Mouse (Mus musculus): ENCODE measurements around the gene 4933428G20Rik. TPM values are rescaled to one million over a fixed set of nuclear protein-coding genes. Genes with fewer than 3 reads are reported as not detected.

4933428G20Rik gene
- total and polyA plus RNA-seq, 3 experiments, result not detected

DNA sequence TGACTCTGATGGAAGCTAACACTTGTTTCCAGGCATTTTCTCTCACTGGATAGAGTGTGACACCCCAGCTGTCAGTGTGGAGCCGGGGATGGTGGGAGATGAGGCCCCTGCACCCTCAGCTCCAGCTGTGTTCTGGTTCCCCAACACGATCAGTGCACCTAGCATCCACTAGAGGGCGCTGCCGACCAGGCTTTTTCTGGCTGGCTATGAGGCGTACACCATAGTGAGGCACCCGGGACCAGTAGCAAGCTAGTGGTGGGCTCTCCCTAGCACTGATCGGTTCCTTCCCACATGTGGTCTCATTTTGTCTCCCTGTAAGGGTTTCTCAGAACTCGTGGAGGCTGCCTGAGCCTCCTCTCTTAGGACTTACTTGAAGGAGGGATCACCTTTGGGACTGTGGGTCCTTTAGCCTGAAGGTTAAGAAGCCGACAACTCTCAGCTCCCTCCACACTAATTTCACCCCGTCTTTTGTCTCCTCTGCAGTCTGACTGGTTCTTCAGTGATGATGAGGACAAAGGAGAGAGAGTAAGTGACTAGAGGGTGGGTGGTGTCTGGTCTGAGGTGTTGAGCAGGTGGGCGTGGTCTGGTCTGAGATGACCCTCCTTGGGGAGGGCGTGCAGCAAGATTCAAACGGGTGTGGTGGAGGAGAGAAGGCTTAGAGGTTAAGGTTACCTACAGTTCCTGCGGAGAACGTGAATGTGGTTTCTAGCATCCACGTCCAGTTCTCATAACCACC lies 10.4 kb downstream of the 4933428G20Rik start:
- Histone ChIP-seq H3K36me3 (replicated peaks) (peaks cover 80% of the 10 kb centered on the region), H3K9me3 (replicated peaks) (no peaks in the 10 kb centered on the region), H3K27me3 (ENCODE audit: insufficient read depth, low read length) (no peaks in the 10 kb centered on the region), H3K4me3 (ENCODE audit: low read depth, low read length) (no peak overlapping the region), H3K4me1 (ENCODE audit: insufficient read depth, low read depth, low read length) (peaks cover 8% of the 10 kb centered on the region)
- DNase-seq (ENCODE audit: low spot score), result peak; percentile 72
- no peak for ATAC-seq (ENCODE audit: extremely low read depth, insufficient number of reproducible peaks, low FRiP score, poor library complexity, severe bottlenecking)
- TF ChIP-seq GATA1 (IDR thresholded peaks at IDR 0.05; ENCODE audit: borderline replicate concordance, low read length), result no peak
- peak; percentile 94 for TF ChIP-seq CTCF (IDR thresholded peaks at IDR 0.05; ENCODE audit: low read depth, low read length)

DNA sequence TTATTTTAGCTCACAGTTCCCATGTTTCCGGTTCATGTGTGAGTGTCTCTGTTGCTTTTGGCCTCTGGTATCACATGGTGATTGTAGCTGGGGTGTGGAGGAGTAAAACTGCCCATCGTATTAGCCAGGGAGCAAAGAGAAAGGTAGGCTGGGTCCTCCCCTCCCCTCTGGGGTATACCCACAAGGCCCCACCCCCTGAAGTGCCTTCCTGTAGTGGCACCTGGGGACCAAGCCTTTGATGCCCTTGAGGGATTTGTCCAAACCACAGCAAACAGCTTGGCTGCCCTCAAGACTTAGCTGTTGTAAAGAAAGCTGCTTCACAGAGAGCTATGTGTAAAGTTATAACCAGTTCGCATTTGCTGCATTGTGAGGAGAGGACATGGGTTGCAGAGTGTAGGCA lies 12.5 kb downstream of the 4933428G20Rik start:
- Histone ChIP-seq H3K36me3 (replicated peaks) (peaks cover 80% of the 10 kb centered on the region), H3K27me3 (ENCODE audit: insufficient read depth, low read length) (no peaks in the 10 kb centered on the region), H3K4me1 (ENCODE audit: insufficient read depth, low read depth, low read length) (peaks cover 8% of the 10 kb centered on the region), H3K4me3 (ENCODE audit: low read depth, low read length) (no peak overlapping the region), H3K9me3 (replicated peaks) (no peaks in the 10 kb centered on the region)
- TF ChIP-seq POLR2AphosphoS5 (IDR thresholded peaks at IDR 0.05; ENCODE audit: insufficient replicate concordance, low read depth, low read length), result no peak
- no peak for TF ChIP-seq CTCF (IDR thresholded peaks at IDR 0.05; ENCODE audit: low read depth, low read length)
- TF ChIP-seq TAL1 (conservative IDR thresholded peaks at IDR 0.05; ENCODE audit: low read depth, low read length), result no peak
- no peak for TF ChIP-seq GATA1 (IDR thresholded peaks at IDR 0.05; ENCODE audit: borderline replicate concordance, low read length)
- no peak for TF ChIP-seq GATA2 (IDR thresholded peaks at IDR 0.05; ENCODE audit: borderline replicate concordance, low read depth, low read length)
- no peak for DNase-seq (ENCODE audit: low spot score)
- no peak for ATAC-seq (ENCODE audit: extremely low read depth, insufficient number of reproducible peaks, low FRiP score, poor library complexity, severe bottlenecking)

DNA sequence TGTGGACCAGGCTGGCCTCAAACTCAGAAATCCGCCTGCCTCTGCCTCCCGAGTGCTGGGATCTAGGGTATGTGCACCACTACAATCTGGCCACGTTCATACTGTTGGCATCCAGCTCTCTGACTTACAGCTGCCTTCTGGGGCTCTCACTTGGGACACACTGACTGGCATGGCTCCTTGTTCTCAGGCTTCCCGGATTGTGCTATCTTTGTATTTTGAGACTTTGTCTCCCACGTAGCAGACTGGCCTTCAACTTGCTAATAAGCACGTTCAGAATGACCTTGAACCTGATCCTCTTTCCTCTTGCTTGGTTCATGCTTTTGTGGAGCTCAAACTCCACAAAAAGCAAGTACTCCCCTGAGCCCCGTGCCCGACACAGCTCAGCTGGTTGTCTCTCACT lies 14.5 kb downstream of the 4933428G20Rik start:
- H3K4me1 ChIP-seq (ENCODE audit: insufficient read depth, low read depth, low read length), result peaks cover 8% of the 10 kb centered on the region
- DNase-seq (ENCODE audit: low spot score) (no peak), ATAC-seq (ENCODE audit: extremely low read depth, insufficient number of reproducible peaks, low FRiP score, poor library complexity, severe bottlenecking) (no peak)
- no peaks in the 10 kb centered on the region for H3K9me3 ChIP-seq (replicated peaks)
- no peak for TF ChIP-seq GATA2 (IDR thresholded peaks at IDR 0.05; ENCODE audit: borderline replicate concordance, low read depth, low read length)
- no peak for TF ChIP-seq GATA1 (IDR thresholded peaks at IDR 0.05; ENCODE audit: borderline replicate concordance, low read length)
- no peak for TF ChIP-seq CTCF (IDR thresholded peaks at IDR 0.05; ENCODE audit: low read depth, low read length)
- TF ChIP-seq TAL1 (conservative IDR thresholded peaks at IDR 0.05; ENCODE audit: low read depth, low read length), result no peak
- no peak for TF ChIP-seq POLR2AphosphoS5 (IDR thresholded peaks at IDR 0.05; ENCODE audit: insufficient replicate concordance, low read depth, low read length)
- H3K36me3 ChIP-seq (replicated peaks), result peaks cover 79% of the 10 kb centered on the region
- no peaks in the 10 kb centered on the region for H3K27me3 ChIP-seq (ENCODE audit: insufficient read depth, low read length)
- H3K4me3 ChIP-seq (ENCODE audit: low read depth, low read length), result no peak overlapping the region

DNA sequence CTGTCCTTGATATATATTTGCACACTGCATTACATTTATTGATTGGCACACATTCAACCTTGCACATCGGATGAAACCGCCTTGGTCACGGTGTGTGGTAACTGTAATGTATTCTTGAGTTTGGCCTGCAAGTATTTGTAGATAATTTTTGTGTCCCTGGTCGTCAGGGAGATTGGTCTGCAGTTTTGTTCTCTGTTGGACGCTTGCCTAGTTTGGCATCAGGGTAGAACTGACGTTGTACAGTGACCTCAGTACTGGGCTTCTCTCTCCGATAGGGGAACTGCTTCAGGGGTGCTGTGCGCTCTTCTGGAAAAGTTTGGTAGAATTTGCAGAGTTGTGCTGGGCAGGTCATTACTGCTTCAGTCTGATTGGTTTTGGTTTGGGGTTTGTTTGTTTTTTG lies 20.3 kb downstream of the 4933428G20Rik start:
- ATAC-seq (ENCODE audit: extremely low read depth, insufficient number of reproducible peaks, low FRiP score, poor library complexity, severe bottlenecking) (no peak), DNase-seq (ENCODE audit: low spot score) (no peak)
- Histone ChIP-seq H3K36me3 (replicated peaks) (peaks cover 81% of the 10 kb centered on the region), H3K27me3 (ENCODE audit: insufficient read depth, low read length) (no peaks in the 10 kb centered on the region), H3K9me3 (replicated peaks) (no peaks in the 10 kb centered on the region), H3K4me1 (ENCODE audit: insufficient read depth, low read depth, low read length) (peaks cover 28% of the 10 kb centered on the region), H3K4me3 (ENCODE audit: low read depth, low read length) (no peak overlapping the region)
- TF ChIP-seq POLR2AphosphoS5 (IDR thresholded peaks at IDR 0.05; ENCODE audit: insufficient replicate concordance, low read depth, low read length) (no peak), GATA2 (IDR thresholded peaks at IDR 0.05; ENCODE audit: borderline replicate concordance, low read depth, low read length) (no peak), TAL1 (conservative IDR thresholded peaks at IDR 0.05; ENCODE audit: low read depth, low read length) (no peak), GATA1 (IDR thresholded peaks at IDR 0.05; ENCODE audit: borderline replicate concordance, low read length) (no peak), CTCF (IDR thresholded peaks at IDR 0.05; ENCODE audit: low read depth, low read length) (no peak)

DNA sequence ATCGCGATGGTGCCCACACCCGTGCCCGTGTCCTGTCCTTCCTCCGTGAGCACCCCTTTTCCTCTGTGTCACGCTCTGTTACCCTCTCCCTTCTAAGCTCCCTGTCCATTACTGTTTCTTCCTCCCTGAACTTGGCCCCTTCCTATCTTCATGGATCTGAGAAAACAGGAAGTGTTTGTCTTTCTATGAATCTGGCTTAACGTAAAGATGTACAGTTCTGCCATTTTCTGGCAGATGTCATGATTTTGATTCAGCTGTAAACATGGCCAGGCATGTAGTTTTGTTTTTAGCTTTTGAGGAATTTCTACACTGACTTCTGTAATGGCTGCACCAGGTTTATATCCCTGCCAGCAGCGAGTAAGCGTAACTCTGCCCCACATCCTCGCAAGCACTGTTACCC lies 21.1 kb downstream of the 4933428G20Rik start:
- H3K27me3 ChIP-seq (ENCODE audit: insufficient read depth, low read length), result no peaks in the 10 kb centered on the region
- H3K4me1 ChIP-seq (ENCODE audit: insufficient read depth, low read depth, low read length), result peaks cover 28% of the 10 kb centered on the region
- DNase-seq (ENCODE audit: low spot score) (peak; percentile 40), ATAC-seq (ENCODE audit: extremely low read depth, insufficient number of reproducible peaks, low FRiP score, poor library complexity, severe bottlenecking) (no peak; the same call in 1 of the 2 replicates)
- TF ChIP-seq GATA1 (IDR thresholded peaks at IDR 0.05; ENCODE audit: borderline replicate concordance, low read length) (no peak), TAL1 (conservative IDR thresholded peaks at IDR 0.05; ENCODE audit: low read depth, low read length) (no peak), CTCF (IDR thresholded peaks at IDR 0.05; ENCODE audit: low read depth, low read length) (no peak)
- peak overlapping the region; percentile 53; the same call in 1 of the 2 replicates for H3K4me3 ChIP-seq (ENCODE audit: low read depth, low read length)
- peaks cover 84% of the 10 kb centered on the region for H3K36me3 ChIP-seq (replicated peaks)
- H3K9me3 ChIP-seq (replicated peaks), result no peaks in the 10 kb centered on the region

DNA sequence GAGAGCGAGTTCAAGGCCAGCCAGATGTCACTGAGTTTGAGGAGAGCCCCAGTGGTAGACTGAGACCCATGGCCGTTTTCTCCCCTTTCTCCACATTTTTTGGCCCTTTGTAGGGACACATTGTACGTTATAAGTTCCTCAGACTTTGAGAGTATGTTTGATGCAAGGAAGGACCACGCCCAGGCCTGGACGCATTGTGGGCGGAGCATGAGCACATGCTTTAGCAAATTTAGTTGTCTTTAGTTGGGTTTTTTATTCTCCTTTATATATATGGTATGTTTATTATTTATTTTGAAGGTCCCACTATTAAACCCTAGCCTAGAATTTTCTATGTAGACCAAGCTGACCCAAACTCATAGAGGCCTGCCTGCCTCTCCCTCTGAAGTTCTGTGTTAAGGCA lies 21.8 kb downstream of the 4933428G20Rik start:
- Histone ChIP-seq H3K9me3 (replicated peaks) (no peaks in the 10 kb centered on the region), H3K36me3 (replicated peaks) (peaks cover 87% of the 10 kb centered on the region), H3K4me3 (ENCODE audit: low read depth, low read length) (no peak overlapping the region), H3K27me3 (ENCODE audit: insufficient read depth, low read length) (no peaks in the 10 kb centered on the region), H3K4me1 (ENCODE audit: insufficient read depth, low read depth, low read length) (peaks cover 28% of the 10 kb centered on the region)
- ATAC-seq (ENCODE audit: extremely low read depth, insufficient number of reproducible peaks, low FRiP score, poor library complexity, severe bottlenecking) (no peak), DNase-seq (ENCODE audit: low spot score) (no peak)
- TF ChIP-seq GATA2 (IDR thresholded peaks at IDR 0.05; ENCODE audit: borderline replicate concordance, low read depth, low read length) (no peak), POLR2AphosphoS5 (IDR thresholded peaks at IDR 0.05; ENCODE audit: insufficient replicate concordance, low read depth, low read length) (no peak), GATA1 (IDR thresholded peaks at IDR 0.05; ENCODE audit: borderline replicate concordance, low read length) (no peak), TAL1 (conservative IDR thresholded peaks at IDR 0.05; ENCODE audit: low read depth, low read length) (no peak)
